ENCODE assay signal across 8 mouse cellular contexts in the genomic region with DNA sequence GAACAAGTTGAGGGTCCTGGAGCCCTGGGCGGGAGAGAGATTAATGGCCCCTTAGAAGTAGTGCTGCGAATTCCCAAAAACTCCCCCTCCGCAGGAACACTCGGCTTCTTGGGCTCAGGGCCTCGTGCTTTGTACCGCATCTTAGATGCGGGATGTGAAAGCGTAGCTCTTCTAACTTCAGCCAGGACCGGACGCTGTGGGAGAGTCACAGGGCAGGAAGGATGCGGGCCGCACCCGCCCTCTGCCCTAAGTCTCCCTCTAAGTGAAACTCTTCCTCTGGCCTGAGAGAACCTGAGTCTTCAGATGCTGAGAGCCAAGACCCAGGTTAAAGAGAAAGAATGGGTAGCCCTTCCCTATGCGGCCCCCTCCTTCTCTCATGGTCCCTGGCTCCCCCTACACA. TPM values are rescaled to one million over a fixed set of nuclear protein-coding genes. Genes with fewer than 3 reads are reported as not detected.
DNase-seq lines count a peak whose midpoint lies in the region; ATAC-seq and TF ChIP-seq lines count a peak whose summit lies in the region.

No protein-coding gene starts in this region.

- TF ChIP-seq POLR2A in MEL (IDR thresholded peaks at IDR 0.05; ENCODE audit: control insufficient read depth in 1 of 2, insufficient read depth in 1 of 2, low read depth in 1 of 2, low read length in 2 of 2, poor library complexity in 1 of 2) = no peak

- peak overlapping the region; percentile 87 for H3K4me2 ChIP-seq in heart, embryonic 15.5 days
- H3K4me2 ChIP-seq in midbrain, embryonic 14.5 days (ENCODE audit: low read length) = peak overlapping the region; percentile 97

- H3K27ac ChIP-seq in MEL (ENCODE audit: control insufficient read depth, low read depth, low read length) = no peak overlapping the region
- H3K27ac ChIP-seq in heart, embryonic 15.5 days = peak overlapping the region; percentile 85
- peak overlapping the region; percentile 93 for H3K27ac ChIP-seq in limb, embryonic 10.5 days
- H3K27ac ChIP-seq in midbrain, embryonic 14.5 days (replicated peaks; ENCODE audit: low read depth, low read length) = no peak overlapping the region

- H3K27me3 ChIP-seq in MEL (ENCODE audit: control insufficient read depth in 1 of 2, insufficient read depth in 2 of 2, low read length in 2 of 2) = no peaks in the 10 kb centered on the region
- H3K27me3 ChIP-seq in heart, embryonic 15.5 days = peaks cover 22% of the 10 kb centered on the region
- peaks cover 22% of the 10 kb centered on the region for H3K27me3 ChIP-seq in limb, embryonic 10.5 days (ENCODE audit: low read depth, poor library complexity, severe bottlenecking)
- H3K27me3 ChIP-seq in midbrain, embryonic 14.5 days (ENCODE audit: control insufficient read depth, insufficient read depth, low read length) = no peaks in the 10 kb centered on the region

- no peak for TF ChIP-seq RAD21 in MEL (IDR thresholded peaks at IDR 0.05; ENCODE audit: low read depth, low read length)

- no peak for TF ChIP-seq CTCF in MEL (IDR thresholded peaks at IDR 0.05 in 2 of 3, conservative IDR thresholded peaks at IDR 0.05 in 1 of 3; ENCODE audit: control insufficient read depth in 1 of 3, insufficient read depth in 1 of 3, low read depth in 2 of 3, low read length in 3 of 3, poor library complexity in 1 of 3, severe bottlenecking in 1 of 3)

- peak overlapping the region; percentile 84 for H3K9ac ChIP-seq in MEL (ENCODE audit: control insufficient read depth, low read depth, low read length, poor library complexity, severe bottlenecking)
- peak overlapping the region; percentile 82 for H3K9ac ChIP-seq in heart, embryonic 15.5 days
- H3K9ac ChIP-seq in midbrain, embryonic 14.5 days (replicated peaks; ENCODE audit: low read length) = peak overlapping the region; percentile 76

- no peak for TF ChIP-seq EP300 in MEL (IDR thresholded peaks at IDR 0.05; ENCODE audit: low read depth in 1 of 2, low read length in 2 of 2)

- no peaks in the 10 kb centered on the region for H3K79me2 ChIP-seq in MEL (ENCODE audit: control insufficient read depth, insufficient read depth, low read length, poor library complexity)

- peaks cover 4 to 15% of the 10 kb centered on the region in 2 experiments; a peak in 3 of 4 replicates for H3K4me1 ChIP-seq in MEL (ENCODE audit: control insufficient read depth in 1 of 2, insufficient read depth in 2 of 2, low read length in 2 of 2)
- H3K4me1 ChIP-seq in heart, embryonic 15.5 days (replicated peaks) = peaks cover 47% of the 10 kb centered on the region
- peaks cover 91% of the 10 kb centered on the region for H3K4me1 ChIP-seq in limb, embryonic 10.5 days
- H3K4me1 ChIP-seq in midbrain, embryonic 14.5 days (ENCODE audit: control insufficient read depth, insufficient read depth, low read length) = peaks cover 34% of the 10 kb centered on the region

- H3K36me3 ChIP-seq in MEL (ENCODE audit: control insufficient read depth in 1 of 2, insufficient read depth in 2 of 2, low read length in 2 of 2) = peaks cover 0 to 4% of the 10 kb centered on the region in 2 experiments; a peak in 1 of 4 replicates
- peaks cover 7% of the 10 kb centered on the region; the same call in 1 of the 2 replicates for H3K36me3 ChIP-seq in heart, embryonic 15.5 days
- peaks cover 28% of the 10 kb centered on the region for H3K36me3 ChIP-seq in limb, embryonic 10.5 days
- 0 out of 2 replicates have a peak, but pooled peaks cover 6% of the 10 kb centered on the region for H3K36me3 ChIP-seq in midbrain, embryonic 14.5 days (ENCODE audit: control insufficient read depth, insufficient read depth, low read length)

- H3K9me3 ChIP-seq in MEL (replicated peaks; ENCODE audit: insufficient read depth, low read length) = no peaks in the 10 kb centered on the region
- no peaks in the 10 kb centered on the region for H3K9me3 ChIP-seq in heart, embryonic 15.5 days (replicated peaks)
- H3K9me3 ChIP-seq in limb, embryonic 10.5 days (replicated peaks) = no peaks in the 10 kb centered on the region
- H3K9me3 ChIP-seq in midbrain, embryonic 14.5 days (ENCODE audit: control insufficient read depth, low read length) = no peaks in the 10 kb centered on the region

- WGBS in heart, embryonic 15.5 days = 15% methylated on average over 14 of the region's 14 CpGs
- WGBS in limb, embryonic 10.5 days = 3% methylated on average over 14 of the region's 14 CpGs
- whole genome bisulfite sequencing in midbrain, embryonic 14.5 days = 4% methylated on average over 14 of the region's 14 CpGs

- ATAC-seq in heart, embryonic 15.5 days (replicated peaks; ENCODE audit: insufficient number of reproducible peaks, insufficient read depth, low FRiP score, low read depth) = no peak
- ATAC-seq in midbrain, embryonic 14.5 days (ENCODE audit: low FRiP score, low TSS enrichment) = no peak

- H3K4me3 ChIP-seq in MEL (ENCODE audit: control insufficient read depth in 1 of 2, insufficient read depth in 1 of 2, low read depth in 2 of 2, low read length in 2 of 2) = peak overlapping the region; percentile 75 to 81
- H3K4me3 ChIP-seq in heart, embryonic 15.5 days = peak overlapping the region; percentile 77
- peak overlapping the region; percentile 92 for H3K4me3 ChIP-seq in limb, embryonic 10.5 days
- H3K4me3 ChIP-seq in midbrain, embryonic 14.5 days (replicated peaks; ENCODE audit: low read depth, low read length) = peak overlapping the region; percentile 63

- DNase-seq in 3134 (ENCODE audit: extremely low read depth, insufficient read length, low spot score) = peak; percentile 56
- no peak for DNase-seq in MEL (ENCODE audit: low read depth, low spot score)
- DNase-seq in limb, embryonic 10.5 days (ENCODE audit: low spot score) = no peak
- no peak for DNase-seq in midbrain, embryonic 14.5 days
- no peak for DNase-seq in thymus, adult 18-20 months
- DNase-seq in layer of hippocampus, adult 9-11 months = no peak
- no peak for DNase-seq in gastrocnemius, adult 8-10 months (ENCODE audit: low spot score in 2 of 2)

TF ChIP-seq in MEL, 35 proteins besides CTCF, POLR2A, EP300 and RAD21:
- TF ChIP-seq NRF1 (IDR thresholded peaks at IDR 0.05; ENCODE audit: insufficient read depth, low read depth, low read length, poor library complexity, severe bottlenecking) (no peak), CHD2 (IDR thresholded peaks at IDR 0.05; ENCODE audit: low read length) (no peak), TCF12 (IDR thresholded peaks at IDR 0.05; ENCODE audit: low read depth, low read length) (no peak), POLR2AphosphoS5 (IDR thresholded peaks at IDR 0.05; ENCODE audit: borderline replicate concordance, low read depth, low read length) (no peak), CHD1 (IDR thresholded peaks at IDR 0.05; ENCODE audit: low read depth, low read length) (no peak), E2F4 (IDR thresholded peaks at IDR 0.05; ENCODE audit: borderline replicate concordance, low read depth, low read length) (no peak), ELF1 (IDR thresholded peaks at IDR 0.05; ENCODE audit: low read depth, low read length) (no peak)

RNA-seq across cellular contexts. Expression of a gene that starts 1.0 kb away (rescaled TPM):
- total RNA-seq in MEL (2012; rRNA removed) = 3.7 and 4.1 TPM in 2 replicates
- 1 to 10 TPM in 1 of 2 experiments, not detected in 1; 6.3 TPM for polyA plus RNA-seq in MEL (2012; ENCODE audit: insufficient read depth in 1 of 2, insufficient read length in 2 of 2, low read depth in 1 of 2, low replicate concordance in 2 of 2, missing spikeins in 1 of 2)
- polyA plus RNA-seq in heart, embryonic 15.5 days (2015; fragmentation: Nextera tagmentation; extraction: Ambion mirVana) = 3.3 and 5.0 TPM in 2 replicates
- polyA plus RNA-seq in limb, embryonic 10.5 days (2016; fragmentation: Nextera tagmentation; extraction: Ambion mirVana) = 5.4 and 6.9 TPM in 2 replicates
- polyA plus RNA-seq in midbrain, embryonic 14.5 days (2014; fragmentation: Nextera tagmentation; extraction: Ambion mirVana) = 0.93 and 0.97 TPM in 2 replicates
- 1 to 10 TPM; 3.0 to 5.4 (median 4.4) TPM for total RNA-seq in gastrocnemius, adult 8-10 months (2022)

RNA-seq across cellular contexts. Expression of a gene that starts 29.1 kb away (rescaled TPM):
- 1.7 and 2.0 TPM in 2 replicates for total RNA-seq in MEL (2012; rRNA removed)
- 10 to 100 TPM in 1 of 2 experiments, not detected in 1; 12.8 TPM for polyA plus RNA-seq in MEL (2012; ENCODE audit: insufficient read depth in 1 of 2, insufficient read length in 2 of 2, low read depth in 1 of 2, low replicate concordance in 2 of 2, missing spikeins in 1 of 2)
- 10.6 and 12.5 TPM in 2 replicates for polyA plus RNA-seq in heart, embryonic 15.5 days (2015; fragmentation: Nextera tagmentation; extraction: Ambion mirVana)
- 4.1 and 7.1 TPM in 2 replicates for polyA plus RNA-seq in limb, embryonic 10.5 days (2016; fragmentation: Nextera tagmentation; extraction: Ambion mirVana)
- 2.9 and 3.5 TPM in 2 replicates for polyA plus RNA-seq in midbrain, embryonic 14.5 days (2014; fragmentation: Nextera tagmentation; extraction: Ambion mirVana)
- 100 to 1,000 TPM; 114 to 232 (median 117) TPM for total RNA-seq in gastrocnemius, adult 8-10 months (2022)

RNA-seq across cellular contexts. Expression of a gene that starts 51.1 kb away (rescaled TPM):
- total RNA-seq in MEL (2012; rRNA removed) = 9.7 and 10.4 TPM in 2 replicates
- 10 to 100 TPM in 1 of 2 experiments, not detected in 1; 13.2 TPM for polyA plus RNA-seq in MEL (2012; ENCODE audit: insufficient read depth in 1 of 2, insufficient read length in 2 of 2, low read depth in 1 of 2, low replicate concordance in 2 of 2, missing spikeins in 1 of 2)
- polyA plus RNA-seq in heart, embryonic 15.5 days (2015; fragmentation: Nextera tagmentation; extraction: Ambion mirVana) = 5.8 and 6.9 TPM in 2 replicates
- 5.0 and 5.7 TPM in 2 replicates for polyA plus RNA-seq in limb, embryonic 10.5 days (2016; fragmentation: Nextera tagmentation; extraction: Ambion mirVana)
- polyA plus RNA-seq in midbrain, embryonic 14.5 days (2014; fragmentation: Nextera tagmentation; extraction: Ambion mirVana) = 30.4 and 39.0 TPM in 2 replicates
- 10 to 100 TPM; 33.0 to 44.0 (median 39.4) TPM for total RNA-seq in gastrocnemius, adult 8-10 months (2022)

RNA-seq across cellular contexts. Expression of a gene that starts 59.1 kb away (rescaled TPM):
- 75.5 and 90.3 TPM in 2 replicates for total RNA-seq in MEL (2012; rRNA removed)
- 10 to 100 TPM in 1 of 2 experiments, not detected in 1; 75.2 TPM for polyA plus RNA-seq in MEL (2012; ENCODE audit: insufficient read depth in 1 of 2, insufficient read length in 2 of 2, low read depth in 1 of 2, low replicate concordance in 2 of 2, missing spikeins in 1 of 2)
- 52.0 and 59.9 TPM in 2 replicates for polyA plus RNA-seq in heart, embryonic 15.5 days (2015; fragmentation: Nextera tagmentation; extraction: Ambion mirVana)
- 92.3 and 97.5 TPM in 2 replicates for polyA plus RNA-seq in limb, embryonic 10.5 days (2016; fragmentation: Nextera tagmentation; extraction: Ambion mirVana)
- 61.2 and 87.4 TPM in 2 replicates for polyA plus RNA-seq in midbrain, embryonic 14.5 days (2014; fragmentation: Nextera tagmentation; extraction: Ambion mirVana)
- 10 to 100 TPM; 28.6 to 35.4 (median 31.8) TPM for total RNA-seq in gastrocnemius, adult 8-10 months (2022)

Comparison
In these comparisons a context has a peak if more than half of its experiments do, and no peak if none do; other contexts are left out.
1. H3K27ac ChIP-seq: peak in heart, embryonic 15.5 days (single experiment) and limb, embryonic 10.5 days (single experiment); none in MEL (single experiment) and midbrain, embryonic 14.5 days (single experiment).
2. Peak in every context shown above with its lines, with median percentiles within 50 percentile points of each other: H3K4me3 ChIP-seq and H3K9ac ChIP-seq.